Mouse (Mus musculus): ENCODE results near the gene Bcam.

The Bcam gene

GRCm38 (mm10) chr7:19722754-19723195 lies 48.0 kb downstream of the Bcam start:
- DNase-seq (ENCODE audit: low spot score): no peak

- no peak for DNase-seq (ENCODE audit: low spot score)
Measured at GRCm38 (mm10) chr7:19719200-19719599, 51.6 kb downstream of the Bcam start.

- no peak for DNase-seq (ENCODE audit: low spot score)
Measured at GRCm38 (mm10) chr7:19718297-19718952, 52.4 kb downstream of the Bcam start.

- DNase-seq (ENCODE audit: low spot score): no peak
Measured at GRCm38 (mm10) chr7:19717346-19717745, 53.5 kb downstream of the Bcam start.

- DNase-seq (ENCODE audit: low spot score): no peak
Measured at GRCm38 (mm10) chr7:19716822-19717221, 54.0 kb downstream of the Bcam start.

GRCm38 (mm10) chr7:19716055-19716682 lies 54.6 kb downstream of the Bcam start:
- no peak for DNase-seq (ENCODE audit: low spot score)

GRCm38 (mm10) chr7:19715239-19716054 lies 55.4 kb downstream of the Bcam start, which contains the start of gene Tomm40:
Tomm40 (minus strand) TSS chr7:19715438.
- DNase-seq (ENCODE audit: low spot score): peak; percentile 99

GRCm38 (mm10) chr7:19714836-19715235 lies 56.0 kb downstream of the Bcam start:
- DNase-seq (ENCODE audit: low spot score): no peak

GRCm38 (mm10) chr7:19713598-19713997 lies 57.2 kb downstream of the Bcam start:
- DNase-seq (ENCODE audit: low spot score): no peak

- DNase-seq (ENCODE audit: low spot score): no peak
Measured at GRCm38 (mm10) chr7:19713196-19713595, 57.6 kb downstream of the Bcam start.

GRCm38 (mm10) chr7:19712414-19712813 lies 58.4 kb downstream of the Bcam start:
- DNase-seq (ENCODE audit: low spot score): no peak

GRCm38 (mm10) chr7:19710650-19711049 lies 60.2 kb downstream of the Bcam start:
- no peak for DNase-seq (ENCODE audit: low spot score)

Measured in testis, postnatal 14 days (tissue).